Mouse (Mus musculus): Measurements from ENCODE around the gene Ankrd12. TPM values are rescaled to one million over a fixed set of nuclear protein-coding genes. Genes with fewer than 3 reads are reported as not detected.
"Not testable (repeated sequence)": the region's sequence is repeated elsewhere in the genome, so short reads cannot be mapped to it uniquely, and the experiment has no call there.

Gene Ankrd12
- polyA plus RNA-seq, 1 experiment from 2014 or later, result 29.0 TPM

DNA sequence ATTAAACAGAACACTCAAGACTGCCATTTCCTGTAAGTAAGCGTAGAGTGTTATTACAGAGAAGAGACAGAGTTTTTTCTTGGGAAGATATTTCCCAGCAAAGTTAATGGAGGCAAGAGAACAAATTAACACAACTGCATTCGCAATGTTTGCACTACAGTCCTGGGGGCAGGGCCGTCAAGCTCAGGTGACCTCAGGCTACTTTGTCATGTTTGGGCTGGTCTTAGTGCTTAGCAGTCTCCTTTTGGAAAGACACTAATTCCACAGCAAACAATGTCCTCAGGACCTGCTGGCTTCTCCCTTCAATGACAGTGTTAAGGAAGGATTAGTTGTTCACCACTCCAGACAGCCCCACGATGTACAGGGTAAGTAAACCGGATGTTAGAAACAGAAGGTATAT lies 35.9 kb downstream of the Ankrd12 start:
- Histone ChIP-seq H3K36me3 (ENCODE audit: control insufficient read depth, insufficient read depth, low read length) (no peaks in the 10 kb centered on the region), H3K4me3 (ENCODE audit: low read depth, low read length) (no peak overlapping the region), H3K9me3 (ENCODE audit: control insufficient read depth, low read length) (no peaks in the 10 kb centered on the region), H3K27me3 (ENCODE audit: control insufficient read depth, insufficient read depth, low read length) (no peaks in the 10 kb centered on the region), H3K4me1 (replicated peaks; ENCODE audit: control insufficient read depth, insufficient read depth, low read length) (no peaks in the 10 kb centered on the region), H3K4me2 (ENCODE audit: low read depth, low read length, severe bottlenecking) (no peak overlapping the region), H3K27ac (ENCODE audit: low read depth, low read length) (no peak overlapping the region), H3K9ac (ENCODE audit: low read length) (no peak overlapping the region)
- 88% methylated on average over 5 of the region's 5 CpGs for WGBS
- no peak for DNase-seq (ENCODE audit: low spot score)
- ATAC-seq (replicated peaks; ENCODE audit: low FRiP score), result no peak

DNA sequence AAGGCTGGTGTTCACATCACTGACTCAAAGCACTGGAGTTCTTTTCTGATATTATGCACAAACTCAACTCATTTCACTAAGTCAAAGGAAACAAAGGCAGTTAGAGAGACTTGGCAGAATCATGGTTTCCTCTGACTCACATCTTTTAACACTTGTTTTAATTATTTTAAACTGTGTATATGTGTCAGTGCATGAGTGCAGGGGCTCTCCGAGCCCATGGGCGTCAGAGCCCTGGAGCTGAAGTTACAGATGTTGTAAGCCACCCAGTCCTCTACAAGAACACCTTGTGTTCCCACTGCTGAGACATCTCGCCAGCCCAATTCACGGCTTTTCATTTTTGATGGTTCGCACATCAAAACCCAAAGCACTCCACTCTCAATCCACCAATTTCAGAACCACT lies 43.6 kb downstream of the Ankrd12 start:
- H3K36me3 ChIP-seq (ENCODE audit: control insufficient read depth, insufficient read depth, low read length), result no peaks in the 10 kb centered on the region
- WGBS, result 94% methylated on average over 5 of the region's 5 CpGs
- no peaks in the 10 kb centered on the region for H3K4me1 ChIP-seq (replicated peaks; ENCODE audit: control insufficient read depth, insufficient read depth, low read length)

DNA sequence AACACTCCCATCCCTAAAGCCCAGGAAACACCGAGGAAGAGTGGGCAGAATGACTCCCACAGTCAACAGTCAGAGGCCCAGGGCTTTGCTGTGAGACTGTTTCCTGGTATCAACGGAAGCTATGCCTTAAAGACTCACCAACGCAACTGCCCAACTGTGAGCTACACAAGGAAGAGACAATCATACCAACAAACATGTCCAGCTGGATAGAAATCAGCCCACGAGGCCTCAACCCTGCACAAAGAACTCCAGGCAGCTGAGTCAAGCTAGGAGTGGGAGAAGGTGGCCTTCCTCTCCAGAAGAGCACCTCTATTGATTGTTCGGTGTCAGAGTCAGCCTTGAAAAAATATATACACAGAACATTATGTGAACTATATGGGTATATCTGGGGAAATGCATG lies 44.9 kb downstream of the Ankrd12 start:
- H3K27ac ChIP-seq (ENCODE audit: low read depth, low read length), result no peak overlapping the region
- 91% methylated on average over 5 of the region's 5 CpGs for WGBS
- no peak overlapping the region for H3K4me3 ChIP-seq (ENCODE audit: low read depth, low read length)
- no peak for DNase-seq (ENCODE audit: low spot score)
- no peak overlapping the region for H3K9ac ChIP-seq (ENCODE audit: low read length)
- H3K9me3 ChIP-seq (ENCODE audit: control insufficient read depth, low read length), result no peaks in the 10 kb centered on the region
- no peak for ATAC-seq (replicated peaks; ENCODE audit: low FRiP score)
- no peaks in the 10 kb centered on the region for H3K36me3 ChIP-seq (ENCODE audit: control insufficient read depth, insufficient read depth, low read length)
- no peaks in the 10 kb centered on the region for H3K27me3 ChIP-seq (ENCODE audit: control insufficient read depth, insufficient read depth, low read length)
- no peaks in the 10 kb centered on the region for H3K4me1 ChIP-seq (replicated peaks; ENCODE audit: control insufficient read depth, insufficient read depth, low read length)
- H3K4me2 ChIP-seq (ENCODE audit: low read depth, low read length, severe bottlenecking), result no peak overlapping the region

More for the DNA sequence above, 43.6 kb downstream of the Ankrd12 start:
- Histone ChIP-seq H3K9ac (ENCODE audit: low read length) (no peak overlapping the region), H3K27ac (ENCODE audit: low read depth, low read length) (no peak overlapping the region), H3K9me3 (ENCODE audit: control insufficient read depth, low read length) (no peaks in the 10 kb centered on the region), H3K27me3 (ENCODE audit: control insufficient read depth, insufficient read depth, low read length) (no peaks in the 10 kb centered on the region), H3K4me2 (ENCODE audit: low read depth, low read length, severe bottlenecking) (no peak overlapping the region), H3K4me3 (ENCODE audit: low read depth, low read length) (no peak overlapping the region)
- ATAC-seq (replicated peaks; ENCODE audit: low FRiP score) (no peak), DNase-seq (ENCODE audit: low spot score) (no peak)

DNA sequence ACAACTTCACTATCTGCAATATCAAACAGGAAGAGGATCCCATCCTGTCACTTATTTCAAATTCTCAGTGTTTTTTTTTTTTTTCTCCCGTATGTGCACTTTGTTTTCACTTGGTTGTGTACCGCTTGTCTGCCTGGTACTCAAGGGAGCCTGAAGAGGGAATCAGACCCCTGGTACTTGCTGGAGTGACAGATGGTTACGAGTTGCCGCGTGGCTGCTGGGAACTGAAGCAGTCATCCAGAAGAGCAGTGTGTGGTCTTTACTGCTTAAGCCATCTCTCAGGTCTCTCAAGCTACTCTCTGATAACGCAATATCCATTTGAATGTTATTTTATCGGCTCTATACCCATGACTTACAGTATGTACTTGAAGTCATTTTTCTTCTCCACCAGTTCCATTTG lies 52.7 kb downstream of the Ankrd12 start:
- no peaks in the 10 kb centered on the region for H3K36me3 ChIP-seq (ENCODE audit: control insufficient read depth, insufficient read depth, low read length)
- no peak overlapping the region for H3K4me2 ChIP-seq (ENCODE audit: low read depth, low read length, severe bottlenecking)
- 94% methylated on average over 7 of the region's 7 CpGs for WGBS

DNA sequence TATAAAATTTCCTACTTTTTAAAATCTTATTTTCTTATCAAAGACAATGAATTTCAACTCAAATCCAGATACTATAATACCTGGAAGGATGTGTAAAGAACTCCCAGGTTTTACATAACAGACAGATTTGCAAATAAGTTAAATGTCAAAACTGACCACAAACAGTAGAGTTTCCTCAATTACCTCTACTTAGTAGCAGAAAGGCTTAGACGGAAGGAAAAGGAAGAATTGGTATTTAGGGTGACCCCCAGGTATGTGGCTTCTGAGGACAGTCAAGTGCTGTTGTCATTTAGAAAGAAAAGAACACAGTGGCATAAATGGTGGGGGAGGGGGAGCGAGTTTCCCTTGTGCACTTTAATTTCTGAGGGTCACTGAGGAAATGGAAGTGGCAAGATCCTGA lies 65.1 kb downstream of the Ankrd12 start:
- no peak for DNase-seq (ENCODE audit: low spot score)
- Histone ChIP-seq H3K9ac (ENCODE audit: low read length) (no peak overlapping the region), H3K9me3 (ENCODE audit: control insufficient read depth, low read length) (no peaks in the 10 kb centered on the region)

More for the DNA sequence above, 52.7 kb downstream of the Ankrd12 start:
- no peaks in the 10 kb centered on the region for H3K9me3 ChIP-seq (ENCODE audit: control insufficient read depth, low read length)
- no peak overlapping the region for H3K4me3 ChIP-seq (ENCODE audit: low read depth, low read length)
- H3K27ac ChIP-seq (ENCODE audit: low read depth, low read length), result no peak overlapping the region
- H3K4me1 ChIP-seq (replicated peaks; ENCODE audit: control insufficient read depth, insufficient read depth, low read length), result no peaks in the 10 kb centered on the region
- no peak overlapping the region for H3K9ac ChIP-seq (ENCODE audit: low read length)
- H3K27me3 ChIP-seq (ENCODE audit: control insufficient read depth, insufficient read depth, low read length), result no peaks in the 10 kb centered on the region
- DNase-seq (ENCODE audit: low spot score) (no peak), ATAC-seq (replicated peaks; ENCODE audit: low FRiP score) (no peak)

DNA sequence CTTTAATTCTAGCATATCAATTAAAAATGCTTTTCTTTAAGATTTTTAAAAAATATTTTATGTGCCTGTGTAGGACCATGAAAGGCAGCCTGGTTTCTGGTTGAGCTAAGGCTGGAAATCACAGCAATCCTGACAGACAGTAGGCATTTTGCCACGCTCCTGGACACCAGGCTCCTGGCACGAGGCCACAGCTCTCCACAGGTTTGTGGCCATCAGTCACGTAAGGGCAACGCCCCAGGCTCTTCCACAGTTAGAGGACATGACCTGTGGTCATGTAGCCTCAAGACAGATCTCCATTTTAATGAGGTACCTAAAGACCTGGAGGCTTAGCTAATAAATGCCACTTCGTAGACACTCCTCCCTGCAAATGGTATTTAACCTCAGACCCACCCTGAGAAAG lies 69.0 kb downstream of the Ankrd12 start:
- H3K27ac ChIP-seq (ENCODE audit: low read depth, low read length), result no peak overlapping the region
- H3K4me2 ChIP-seq (ENCODE audit: low read depth, low read length, severe bottlenecking), result no peak overlapping the region
- H3K9ac ChIP-seq (ENCODE audit: low read length), result no peak overlapping the region
- no peaks in the 10 kb centered on the region for H3K36me3 ChIP-seq (ENCODE audit: control insufficient read depth, insufficient read depth, low read length)
- no peaks in the 10 kb centered on the region for H3K27me3 ChIP-seq (ENCODE audit: control insufficient read depth, insufficient read depth, low read length)
- ATAC-seq (replicated peaks; ENCODE audit: low FRiP score) (no peak), DNase-seq (ENCODE audit: low spot score) (no peak)
- no peaks in the 10 kb centered on the region for H3K4me1 ChIP-seq (replicated peaks; ENCODE audit: control insufficient read depth, insufficient read depth, low read length)
- no peaks in the 10 kb centered on the region for H3K9me3 ChIP-seq (ENCODE audit: control insufficient read depth, low read length)
- WGBS, result 89% methylated on average over 5 of the region's 5 CpGs
- no peak overlapping the region for H3K4me3 ChIP-seq (ENCODE audit: low read depth, low read length)

More for the DNA sequence above, 65.1 kb downstream of the Ankrd12 start:
- Histone ChIP-seq H3K27me3 (ENCODE audit: control insufficient read depth, insufficient read depth, low read length) (no peaks in the 10 kb centered on the region), H3K4me1 (replicated peaks; ENCODE audit: control insufficient read depth, insufficient read depth, low read length) (no peaks in the 10 kb centered on the region), H3K4me2 (ENCODE audit: low read depth, low read length, severe bottlenecking) (no peak overlapping the region), H3K27ac (ENCODE audit: low read depth, low read length) (no peak overlapping the region), H3K4me3 (ENCODE audit: low read depth, low read length) (no peak overlapping the region), H3K36me3 (ENCODE audit: control insufficient read depth, insufficient read depth, low read length) (no peaks in the 10 kb centered on the region)
- 72% methylated on average over 2 of the region's 2 CpGs for WGBS
- ATAC-seq (replicated peaks; ENCODE audit: low FRiP score), result no peak

DNA sequence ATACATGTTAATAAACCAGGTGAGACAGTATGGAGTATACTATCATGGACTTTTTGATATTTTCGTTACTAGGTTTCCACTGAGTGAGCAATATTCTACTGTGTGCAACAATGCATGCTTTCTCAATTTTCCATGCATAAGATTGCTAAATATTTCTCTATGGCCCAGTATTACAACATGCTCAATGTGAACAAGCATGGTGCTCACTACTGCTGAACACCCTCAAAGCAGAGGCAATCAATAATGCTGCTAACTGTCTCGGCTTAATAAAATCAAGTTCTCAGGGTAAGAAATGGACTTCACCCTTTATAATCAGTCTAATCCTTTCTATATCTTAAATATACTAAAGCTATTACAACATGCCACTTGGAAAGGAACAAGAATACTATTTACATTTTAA lies 69.4 kb downstream of the Ankrd12 start:
- no peak overlapping the region for H3K4me3 ChIP-seq (ENCODE audit: low read depth, low read length)
- no peak overlapping the region for H3K9ac ChIP-seq (ENCODE audit: low read length)
- H3K4me2 ChIP-seq (ENCODE audit: low read depth, low read length, severe bottlenecking), result no peak overlapping the region
- no peaks in the 10 kb centered on the region for H3K27me3 ChIP-seq (ENCODE audit: control insufficient read depth, insufficient read depth, low read length)
- H3K4me1 ChIP-seq (replicated peaks; ENCODE audit: control insufficient read depth, insufficient read depth, low read length), result no peaks in the 10 kb centered on the region
- WGBS, result 89% methylated on average over 2 of the region's 2 CpGs
- no peaks in the 10 kb centered on the region for H3K9me3 ChIP-seq (ENCODE audit: control insufficient read depth, low read length)
- DNase-seq (ENCODE audit: low spot score) (no peak), ATAC-seq (replicated peaks; ENCODE audit: low FRiP score) (no peak)
- no peaks in the 10 kb centered on the region for H3K36me3 ChIP-seq (ENCODE audit: control insufficient read depth, insufficient read depth, low read length)
- H3K27ac ChIP-seq (ENCODE audit: low read depth, low read length), result no peak overlapping the region

DNA sequence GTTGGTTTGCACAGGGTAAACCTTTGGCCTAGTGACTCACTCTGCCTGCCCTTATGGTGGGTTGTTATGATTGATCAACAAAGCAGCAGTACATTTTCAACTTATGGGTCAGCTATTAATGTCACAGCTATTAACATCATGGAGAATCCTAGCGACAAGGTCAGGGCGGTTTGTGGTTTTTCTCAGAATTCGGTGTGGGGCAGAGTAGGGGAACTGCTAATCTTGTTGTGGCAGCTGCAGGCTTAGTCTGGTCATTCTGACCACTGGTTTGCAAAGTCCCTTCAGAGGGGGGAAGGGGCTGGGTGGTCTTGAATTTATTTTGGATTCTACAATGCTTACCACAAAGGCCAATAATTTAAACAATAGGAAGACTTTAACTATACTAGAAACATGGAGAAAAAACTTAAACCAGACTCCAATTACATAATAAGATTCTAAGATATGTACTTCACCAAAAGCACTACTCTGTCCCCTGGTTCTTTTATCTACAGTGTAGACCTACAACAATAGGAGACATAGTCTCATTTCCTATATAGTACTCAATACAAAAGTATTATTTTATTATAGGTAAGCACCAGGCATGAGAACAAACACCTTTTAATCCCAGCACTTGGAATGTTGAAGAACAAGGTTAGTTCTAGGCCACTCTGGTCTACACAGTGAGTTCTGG lies 88.6 kb downstream of the Ankrd12 start:
- no peak overlapping the region for H3K4me3 ChIP-seq (ENCODE audit: low read depth, low read length)
- no peaks in the 10 kb centered on the region for H3K36me3 ChIP-seq (ENCODE audit: control insufficient read depth, insufficient read depth, low read length)
- H3K4me2 ChIP-seq (ENCODE audit: low read depth, low read length, severe bottlenecking), result no peak overlapping the region
- 92% methylated on average over 3 of the region's 3 CpGs for WGBS
- no peaks in the 10 kb centered on the region for H3K4me1 ChIP-seq (replicated peaks; ENCODE audit: control insufficient read depth, insufficient read depth, low read length)
- no peaks in the 10 kb centered on the region for H3K27me3 ChIP-seq (ENCODE audit: control insufficient read depth, insufficient read depth, low read length)
- no peak overlapping the region for H3K27ac ChIP-seq (ENCODE audit: low read depth, low read length)
- no peak overlapping the region for H3K9ac ChIP-seq (ENCODE audit: low read length)
- H3K9me3 ChIP-seq (ENCODE audit: control insufficient read depth, low read length), result no peaks in the 10 kb centered on the region
- DNase-seq (ENCODE audit: low spot score), result no peak
- no peak for ATAC-seq (replicated peaks; ENCODE audit: low FRiP score)

DNA sequence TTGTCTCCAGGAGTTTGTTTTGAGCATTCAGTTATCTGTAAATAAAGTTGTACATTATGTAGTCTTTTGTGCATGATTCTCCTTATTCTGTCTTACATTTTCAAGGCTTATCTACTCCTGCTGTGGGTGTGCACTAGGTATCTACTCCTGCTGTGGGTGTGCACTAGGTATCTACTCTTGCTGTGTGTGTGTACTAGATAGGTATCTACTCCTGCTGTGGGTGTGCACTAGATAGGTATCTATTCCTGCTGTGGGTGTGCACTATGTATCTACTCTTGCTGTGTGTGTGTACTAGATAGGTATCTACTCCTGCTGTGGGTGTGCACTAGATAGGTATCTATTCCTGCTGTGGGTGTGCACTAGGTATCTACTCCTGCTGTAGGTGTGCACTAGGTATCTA lies 100.2 kb downstream of the Ankrd12 start:
- not testable (repeated sequence) for H3K4me3 ChIP-seq (ENCODE audit: low read depth, low read length); H3K4me2 ChIP-seq (ENCODE audit: low read depth, low read length, severe bottlenecking); H3K4me1 ChIP-seq (replicated peaks; ENCODE audit: control insufficient read depth, insufficient read depth, low read length); H3K9ac ChIP-seq (ENCODE audit: low read length); DNase-seq (ENCODE audit: low spot score); H3K27me3 ChIP-seq (ENCODE audit: control insufficient read depth, insufficient read depth, low read length); H3K36me3 ChIP-seq (ENCODE audit: control insufficient read depth, insufficient read depth, low read length); ATAC-seq (replicated peaks; ENCODE audit: low FRiP score); H3K9me3 ChIP-seq (ENCODE audit: control insufficient read depth, low read length); H3K27ac ChIP-seq (ENCODE audit: low read depth, low read length)

All from forebrain, embryonic 11.5 days (tissue).